Mouse (Mus musculus): ENCODE measurements around the gene Habp2. TPM values are rescaled to one million over a fixed set of nuclear protein-coding genes. Genes with fewer than 3 reads are reported as not detected.

Gene Habp2
- polyA plus RNA-seq, 1 experiment from 2014 or later = 30.8 TPM

GRCm38 (mm10) chr19:56300835-56301234 lies 13.9 kb downstream of the Habp2 start:
- Histone ChIP-seq H3K4me2 (replicated peaks; ENCODE audit: low read depth, low read length) (no peak overlapping the region), H3K4me1 (ENCODE audit: control insufficient read depth, insufficient read depth, low read length) (0 out of 2 replicates have a peak, but pooled peaks cover 3% of the 10 kb centered on the region), H3K9ac (replicated peaks; ENCODE audit: low read depth, low read length) (no peak overlapping the region), H3K27ac (ENCODE audit: low read length) (no peak overlapping the region), H3K36me3 (ENCODE audit: control insufficient read depth, insufficient read depth, low read length) (no peaks in the 10 kb centered on the region), H3K27me3 (ENCODE audit: control insufficient read depth, insufficient read depth, low read length) (no peaks in the 10 kb centered on the region), H3K4me3 (ENCODE audit: low read depth, low read length) (no peak overlapping the region), H3K9me3 (ENCODE audit: control insufficient read depth, low read depth, low read length) (no peaks in the 10 kb centered on the region)
- ATAC-seq (ENCODE audit: insufficient number of reproducible peaks, insufficient read depth, low FRiP score, low read depth) = no peak
- 51% methylated on average over 11 of the region's 11 CpGs for WGBS

- Histone ChIP-seq H3K36me3 (ENCODE audit: control insufficient read depth, insufficient read depth, low read length) (no peaks in the 10 kb centered on the region), H3K4me1 (ENCODE audit: control insufficient read depth, insufficient read depth, low read length) (0 out of 2 replicates have a peak, but pooled peaks cover 2% of the 10 kb centered on the region), H3K4me3 (ENCODE audit: low read depth, low read length) (no peak overlapping the region), H3K4me2 (replicated peaks; ENCODE audit: low read depth, low read length) (no peak overlapping the region), H3K27me3 (ENCODE audit: control insufficient read depth, insufficient read depth, low read length) (no peaks in the 10 kb centered on the region), H3K9ac (replicated peaks; ENCODE audit: low read depth, low read length) (no peak overlapping the region), H3K27ac (ENCODE audit: low read length) (no peak overlapping the region), H3K9me3 (ENCODE audit: control insufficient read depth, low read depth, low read length) (no peaks in the 10 kb centered on the region)
- ATAC-seq (ENCODE audit: insufficient number of reproducible peaks, insufficient read depth, low FRiP score, low read depth) = no peak
- WGBS = 76% methylated on average over 3 of the region's 3 CpGs
Measured at GRCm38 (mm10) chr19:56316531-56316930, 29.6 kb downstream of the Habp2 start.

- no peak overlapping the region for H3K4me2 ChIP-seq (replicated peaks; ENCODE audit: low read depth, low read length)
- no peaks in the 10 kb centered on the region for H3K9me3 ChIP-seq (ENCODE audit: control insufficient read depth, low read depth, low read length)
- H3K4me3 ChIP-seq (ENCODE audit: low read depth, low read length) = no peak overlapping the region
- no peak overlapping the region for H3K9ac ChIP-seq (replicated peaks; ENCODE audit: low read depth, low read length)
- no peaks in the 10 kb centered on the region for H3K27me3 ChIP-seq (ENCODE audit: control insufficient read depth, insufficient read depth, low read length)
- ATAC-seq (ENCODE audit: insufficient number of reproducible peaks, insufficient read depth, low FRiP score, low read depth) = no peak
- 91% methylated on average over 7 of the region's 7 CpGs for WGBS
- H3K4me1 ChIP-seq (ENCODE audit: control insufficient read depth, insufficient read depth, low read length) = 0 out of 2 replicates have a peak, but pooled peaks cover 2% of the 10 kb centered on the region
- H3K27ac ChIP-seq (ENCODE audit: low read length) = no peak overlapping the region
- no peaks in the 10 kb centered on the region for H3K36me3 ChIP-seq (ENCODE audit: control insufficient read depth, insufficient read depth, low read length)
Measured at GRCm38 (mm10) chr19:56319219-56319618, 32.3 kb downstream of the Habp2 start.

GRCm38 (mm10) chr19:56319629-56320028 lies 32.7 kb downstream of the Habp2 start:
- H3K36me3 ChIP-seq (ENCODE audit: control insufficient read depth, insufficient read depth, low read length) = no peaks in the 10 kb centered on the region
- H3K27me3 ChIP-seq (ENCODE audit: control insufficient read depth, insufficient read depth, low read length) = no peaks in the 10 kb centered on the region
- WGBS = 82% methylated on average over 6 of the region's 6 CpGs
- no peak for ATAC-seq (ENCODE audit: insufficient number of reproducible peaks, insufficient read depth, low FRiP score, low read depth)
- H3K9ac ChIP-seq (replicated peaks; ENCODE audit: low read depth, low read length) = no peak overlapping the region
- H3K4me2 ChIP-seq (replicated peaks; ENCODE audit: low read depth, low read length) = no peak overlapping the region
- no peak overlapping the region for H3K27ac ChIP-seq (ENCODE audit: low read length)
- no peaks in the 10 kb centered on the region for H3K9me3 ChIP-seq (ENCODE audit: control insufficient read depth, low read depth, low read length)
- H3K4me3 ChIP-seq (ENCODE audit: low read depth, low read length) = no peak overlapping the region
- H3K4me1 ChIP-seq (ENCODE audit: control insufficient read depth, insufficient read depth, low read length) = 0 out of 2 replicates have a peak, but pooled peaks cover 2% of the 10 kb centered on the region

GRCm38 (mm10) chr19:56320186-56320860 lies 33.4 kb downstream of the Habp2 start:
- H3K27me3 ChIP-seq (ENCODE audit: control insufficient read depth, insufficient read depth, low read length) = no peaks in the 10 kb centered on the region
- H3K9ac ChIP-seq (replicated peaks; ENCODE audit: low read depth, low read length) = no peak overlapping the region
- WGBS = 18% methylated on average over 26 of the region's 26 CpGs
- ATAC-seq (ENCODE audit: insufficient number of reproducible peaks, insufficient read depth, low FRiP score, low read depth) = no peak
- peak overlapping the region; percentile 7; the same call in 1 of the 2 replicates for H3K4me2 ChIP-seq (replicated peaks; ENCODE audit: low read depth, low read length)
- 0 out of 2 replicates have a peak, but pooled peaks cover 2% of the 10 kb centered on the region for H3K4me1 ChIP-seq (ENCODE audit: control insufficient read depth, insufficient read depth, low read length)
- no peaks in the 10 kb centered on the region for H3K36me3 ChIP-seq (ENCODE audit: control insufficient read depth, insufficient read depth, low read length)
- H3K9me3 ChIP-seq (ENCODE audit: control insufficient read depth, low read depth, low read length) = no peaks in the 10 kb centered on the region
- no peak overlapping the region for H3K4me3 ChIP-seq (ENCODE audit: low read depth, low read length)
- no peak overlapping the region for H3K27ac ChIP-seq (ENCODE audit: low read length)

GRCm38 (mm10) chr19:56321303-56321920 lies 34.5 kb downstream of the Habp2 start:
- no peaks in the 10 kb centered on the region for H3K27me3 ChIP-seq (ENCODE audit: control insufficient read depth, insufficient read depth, low read length)

GRCm38 (mm10) chr19:56325676-56326075 lies 38.7 kb downstream of the Habp2 start:
- no peak for ATAC-seq (ENCODE audit: insufficient number of reproducible peaks, insufficient read depth, low FRiP score, low read depth)

More at GRCm38 (mm10) chr19:56321303-56321920, 34.5 kb downstream of the Habp2 start:
- peaks cover 8% of the 10 kb centered on the region; the same call in 1 of the 2 replicates for H3K4me1 ChIP-seq (ENCODE audit: control insufficient read depth, insufficient read depth, low read length)
- no peak overlapping the region for H3K4me3 ChIP-seq (ENCODE audit: low read depth, low read length)
- H3K9ac ChIP-seq (replicated peaks; ENCODE audit: low read depth, low read length) = no peak overlapping the region
- 87% methylated on average over 12 of the region's 12 CpGs for WGBS
- H3K27ac ChIP-seq (ENCODE audit: low read length) = no peak overlapping the region
- no peaks in the 10 kb centered on the region for H3K36me3 ChIP-seq (ENCODE audit: control insufficient read depth, insufficient read depth, low read length)
- ATAC-seq (ENCODE audit: insufficient number of reproducible peaks, insufficient read depth, low FRiP score, low read depth) = no peak
- no peaks in the 10 kb centered on the region for H3K9me3 ChIP-seq (ENCODE audit: control insufficient read depth, low read depth, low read length)
- H3K4me2 ChIP-seq (replicated peaks; ENCODE audit: low read depth, low read length) = no peak overlapping the region

GRCm38 (mm10) chr19:56326243-56326855 lies 39.4 kb downstream of the Habp2 start:
- no peaks in the 10 kb centered on the region for H3K9me3 ChIP-seq (ENCODE audit: control insufficient read depth, low read depth, low read length)
- H3K27me3 ChIP-seq (ENCODE audit: control insufficient read depth, insufficient read depth, low read length) = no peaks in the 10 kb centered on the region
- peaks cover 5% of the 10 kb centered on the region; the same call in 1 of the 2 replicates for H3K4me1 ChIP-seq (ENCODE audit: control insufficient read depth, insufficient read depth, low read length)
- ATAC-seq (ENCODE audit: insufficient number of reproducible peaks, insufficient read depth, low FRiP score, low read depth) = no peak
- H3K4me3 ChIP-seq (ENCODE audit: low read depth, low read length) = no peak overlapping the region
- 66% methylated on average over 21 of the region's 21 CpGs for WGBS
- no peaks in the 10 kb centered on the region for H3K36me3 ChIP-seq (ENCODE audit: control insufficient read depth, insufficient read depth, low read length)
- H3K27ac ChIP-seq (ENCODE audit: low read length) = no peak overlapping the region
- no peak overlapping the region for H3K4me2 ChIP-seq (replicated peaks; ENCODE audit: low read depth, low read length)
- no peak overlapping the region for H3K9ac ChIP-seq (replicated peaks; ENCODE audit: low read depth, low read length)

More at GRCm38 (mm10) chr19:56325676-56326075, 38.7 kb downstream of the Habp2 start:
- H3K4me3 ChIP-seq (ENCODE audit: low read depth, low read length) = no peak overlapping the region
- H3K9me3 ChIP-seq (ENCODE audit: control insufficient read depth, low read depth, low read length) = no peaks in the 10 kb centered on the region
- no peak overlapping the region for H3K4me2 ChIP-seq (replicated peaks; ENCODE audit: low read depth, low read length)
- no peaks in the 10 kb centered on the region for H3K36me3 ChIP-seq (ENCODE audit: control insufficient read depth, insufficient read depth, low read length)
- H3K4me1 ChIP-seq (ENCODE audit: control insufficient read depth, insufficient read depth, low read length) = peaks cover 5% of the 10 kb centered on the region; the same call in 1 of the 2 replicates
- H3K9ac ChIP-seq (replicated peaks; ENCODE audit: low read depth, low read length) = no peak overlapping the region
- no peaks in the 10 kb centered on the region for H3K27me3 ChIP-seq (ENCODE audit: control insufficient read depth, insufficient read depth, low read length)
- WGBS = 62% methylated on average over 10 of the region's 10 CpGs
- no peak overlapping the region for H3K27ac ChIP-seq (ENCODE audit: low read length)

Data from stomach, embryonic 14.5 days (tissue).